Mouse (Mus musculus): ENCODE data around the gene BC061237.
"Not testable (repeated sequence)": the region's sequence is repeated elsewhere in the genome, so short reads cannot be mapped to it uniquely, and the experiment has no call there.

BC061237 gene

GRCm38 (mm10) chr14:44492163-44492562 lies at the start of gene BC061237:
BC061237 (plus strand) TSS chr14:44492463.
- DNase-seq (ENCODE audit: low read depth, low spot score): not testable (repeated sequence)

DNA sequence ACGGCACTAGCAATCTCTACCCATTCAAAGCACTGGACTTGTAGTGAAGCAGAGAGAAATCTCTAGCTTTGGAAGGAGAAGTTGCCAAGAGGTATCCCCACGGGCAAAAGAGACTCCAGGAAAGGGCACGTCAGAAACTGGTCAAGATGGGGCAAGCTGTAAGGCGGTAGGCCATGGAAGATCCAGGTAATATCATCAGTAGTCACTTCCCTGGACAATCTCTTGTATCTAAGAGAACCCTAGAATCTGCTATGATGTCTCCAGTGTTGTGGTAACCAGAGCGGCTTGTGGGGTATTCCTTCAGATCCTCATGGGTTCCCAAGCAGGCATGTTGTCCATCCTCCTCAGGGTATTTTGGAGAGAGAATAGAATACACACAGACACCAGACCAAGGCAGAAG lies 25.7 kb downstream of the BC061237 start, which contains the start of gene Gm17093:
Gene Gm17093, plus strand, starts transcription at position 301 of the 400 bp plus-strand sequence.
- not testable (repeated sequence) for DNase-seq (ENCODE audit: low read depth, low spot score)

- not testable (repeated sequence) for DNase-seq (ENCODE audit: low read depth, low spot score)
These were observed 55.7 kb downstream of the BC061237 start for GRCm38 (mm10) chr14:44547961-44548360.

Measured in retina, adult 2 months (tissue).